Mouse (Mus musculus): ENCODE measurements around the gene Nif3l1. TPM values are rescaled to one million over a fixed set of nuclear protein-coding genes. Genes with fewer than 3 reads are reported as not detected.

Nif3l1 gene
- total and polyA plus RNA-seq, 2 experiments from 2014 or later: 28.7 to 39.1 TPM

DNA sequence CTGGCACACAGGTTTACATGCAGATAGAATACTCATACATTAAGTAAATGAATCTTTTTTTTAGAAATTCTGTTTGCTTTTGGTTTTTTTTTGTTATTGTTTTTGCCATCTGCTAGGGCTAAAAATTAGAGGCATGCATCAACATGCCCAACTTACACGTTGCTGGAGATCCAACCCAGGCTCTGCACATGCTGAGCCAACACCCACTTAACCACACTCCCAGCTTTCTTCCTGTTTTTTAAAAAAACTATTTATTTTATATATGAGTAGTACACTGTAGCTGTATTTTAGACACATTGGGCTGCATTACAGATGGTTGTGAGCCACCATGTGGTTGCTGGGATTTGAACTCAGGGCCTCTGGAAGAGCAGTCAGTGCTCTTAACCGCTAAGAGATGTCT, 28.9 kb upstream of the Nif3l1 start:
- 88% methylated on average over 2 of the region's 2 CpGs for WGBS
- Histone ChIP-seq H3K27ac (ENCODE audit: low read depth, low read length) (no peak overlapping the region), H3K9me3 (ENCODE audit: low read length) (no peaks in the 10 kb centered on the region), H3K36me3 (ENCODE audit: insufficient read depth, low read length) (peaks cover 64% of the 10 kb centered on the region), H3K4me3 (ENCODE audit: low read depth, low read length) (no peak overlapping the region), H3K4me1 (ENCODE audit: insufficient read depth, low read length) (no peaks in the 10 kb centered on the region), H3K4me2 (ENCODE audit: low read depth, low read length, poor library complexity, severe bottlenecking) (no peak overlapping the region), H3K27me3 (ENCODE audit: insufficient read depth, low read length) (no peaks in the 10 kb centered on the region), H3K9ac (replicated peaks; ENCODE audit: low read length, poor library complexity, severe bottlenecking) (no peak overlapping the region)
- no peak for TF ChIP-seq CTCF (IDR thresholded peaks at IDR 0.05)
- DNase-seq (ENCODE audit: low spot score) (no peak), ATAC-seq (ENCODE audit: low FRiP score) (no peak)

- 79% methylated on average over 10 of the region's 10 CpGs for WGBS
- ATAC-seq (ENCODE audit: low FRiP score): no peak
- no peaks in the 10 kb centered on the region; the same call in 1 of the 2 replicates for H3K4me1 ChIP-seq (ENCODE audit: insufficient read depth, low read length)
- DNase-seq (ENCODE audit: low spot score): no peak
- TF ChIP-seq CTCF (IDR thresholded peaks at IDR 0.05): no peak
- no peak overlapping the region for H3K27ac ChIP-seq (ENCODE audit: low read depth, low read length)
- no peak overlapping the region for H3K4me2 ChIP-seq (ENCODE audit: low read depth, low read length, poor library complexity, severe bottlenecking)
- no peak overlapping the region for H3K9ac ChIP-seq (replicated peaks; ENCODE audit: low read length, poor library complexity, severe bottlenecking)
- H3K36me3 ChIP-seq (ENCODE audit: insufficient read depth, low read length): peaks cover 35% of the 10 kb centered on the region
- H3K4me3 ChIP-seq (ENCODE audit: low read depth, low read length): no peak overlapping the region
- no peaks in the 10 kb centered on the region for H3K27me3 ChIP-seq (ENCODE audit: insufficient read depth, low read length)
- no peaks in the 10 kb centered on the region for H3K9me3 ChIP-seq (ENCODE audit: low read length)
These were observed 24.9 kb upstream of the Nif3l1 start for GRCm38 (mm10) chr1:58420032-58420431.

GRCm38 (mm10) chr1:58420961-58421360, 24.0 kb upstream of the Nif3l1 start:
- DNase-seq (ENCODE audit: low spot score) (no peak), ATAC-seq (ENCODE audit: low FRiP score) (no peak)
- H3K27ac ChIP-seq (ENCODE audit: low read depth, low read length): no peak overlapping the region
- no peaks in the 10 kb centered on the region for H3K27me3 ChIP-seq (ENCODE audit: insufficient read depth, low read length)
- no peak for TF ChIP-seq CTCF (IDR thresholded peaks at IDR 0.05)
- H3K4me1 ChIP-seq (ENCODE audit: insufficient read depth, low read length): no peaks in the 10 kb centered on the region; the same call in 1 of the 2 replicates
- H3K4me3 ChIP-seq (ENCODE audit: low read depth, low read length): no peak overlapping the region
- no peaks in the 10 kb centered on the region for H3K9me3 ChIP-seq (ENCODE audit: low read length)
- WGBS: 59% methylated on average over 7 of the region's 7 CpGs
- peaks cover 29% of the 10 kb centered on the region for H3K36me3 ChIP-seq (ENCODE audit: insufficient read depth, low read length)
- no peak overlapping the region for H3K9ac ChIP-seq (replicated peaks; ENCODE audit: low read length, poor library complexity, severe bottlenecking)
- H3K4me2 ChIP-seq (ENCODE audit: low read depth, low read length, poor library complexity, severe bottlenecking): 0 out of 2 replicates have a peak overlapping the region, but pooled peaks have one; percentile 9

DNA sequence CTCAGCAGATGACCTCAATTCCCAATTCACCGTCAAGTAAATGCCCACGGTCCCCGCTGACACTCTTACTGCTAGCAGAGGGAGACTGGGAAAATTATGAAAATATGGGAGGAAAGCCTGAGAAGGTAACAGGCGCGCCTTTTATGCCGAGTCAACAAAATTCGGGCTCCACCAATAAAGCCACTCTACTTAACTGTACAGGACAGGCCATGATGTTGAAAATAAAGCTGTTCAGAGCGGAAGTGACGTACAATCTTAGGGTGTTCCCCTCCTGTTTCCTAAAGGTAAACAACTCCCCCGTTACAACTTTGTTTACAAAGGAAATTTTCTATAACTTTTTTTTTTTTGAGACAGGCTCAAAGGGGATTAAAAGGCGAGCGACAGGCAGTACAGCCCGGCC, 22.1 kb upstream of the Nif3l1 start:
- no peaks in the 10 kb centered on the region for H3K27me3 ChIP-seq (ENCODE audit: insufficient read depth, low read length)
- H3K4me3 ChIP-seq (ENCODE audit: low read depth, low read length): peak overlapping the region; percentile 96
- peak overlapping the region; percentile 69 for H3K4me2 ChIP-seq (ENCODE audit: low read depth, low read length, poor library complexity, severe bottlenecking)
- H3K36me3 ChIP-seq (ENCODE audit: insufficient read depth, low read length): peaks cover 14% of the 10 kb centered on the region
- WGBS: 5% methylated on average over 13 of the region's 13 CpGs
- H3K9ac ChIP-seq (replicated peaks; ENCODE audit: low read length, poor library complexity, severe bottlenecking): peak overlapping the region; percentile 100
- H3K27ac ChIP-seq (ENCODE audit: low read depth, low read length): peak overlapping the region; percentile 100
- H3K4me1 ChIP-seq (ENCODE audit: insufficient read depth, low read length): no peaks in the 10 kb centered on the region; the same call in 1 of the 2 replicates
- ATAC-seq (ENCODE audit: low FRiP score) (peak; percentile 65), DNase-seq (ENCODE audit: low spot score) (peak; percentile 83)
- no peak for TF ChIP-seq CTCF (IDR thresholded peaks at IDR 0.05)
- no peaks in the 10 kb centered on the region for H3K9me3 ChIP-seq (ENCODE audit: low read length)

- Histone ChIP-seq H3K36me3 (ENCODE audit: insufficient read depth, low read length) (peaks cover 9% of the 10 kb centered on the region), H3K9me3 (ENCODE audit: low read length) (no peaks in the 10 kb centered on the region), H3K27me3 (ENCODE audit: insufficient read depth, low read length) (no peaks in the 10 kb centered on the region), H3K4me1 (ENCODE audit: insufficient read depth, low read length) (no peaks in the 10 kb centered on the region; the same call in 1 of the 2 replicates), H3K27ac (ENCODE audit: low read depth, low read length) (peak within 1 kb of the TSS; percentile 100), H3K9ac (replicated peaks; ENCODE audit: low read length, poor library complexity, severe bottlenecking) (peak within 1 kb of the TSS; percentile 100), H3K4me3 (ENCODE audit: low read depth, low read length) (peak within 1 kb of the TSS; percentile 96), H3K4me2 (ENCODE audit: low read depth, low read length, poor library complexity, severe bottlenecking) (peak within 1 kb of the TSS; percentile 69)
- ATAC-seq (ENCODE audit: low FRiP score): peak; percentile 94
- under 1% methylated on average over 77 of the region's 79 CpGs for WGBS
- DNase-seq (ENCODE audit: low spot score): peak; percentile 96
- TF ChIP-seq CTCF (IDR thresholded peaks at IDR 0.05): no peak
These were observed 21.3 kb upstream of the Nif3l1 start, which contains the start of gene Clk1 for GRCm38 (mm10) chr1:58423371-58424248. Gene Clk1 (minus strand): TSS chr1:58424066.

- no peak for DNase-seq (ENCODE audit: low spot score)
- no peak overlapping the region for H3K4me3 ChIP-seq (ENCODE audit: low read depth, low read length)
- H3K9me3 ChIP-seq (ENCODE audit: low read length): no peaks in the 10 kb centered on the region
- no peak overlapping the region for H3K9ac ChIP-seq (replicated peaks; ENCODE audit: low read length, poor library complexity, severe bottlenecking)
- H3K4me1 ChIP-seq (ENCODE audit: insufficient read depth, low read length): no peaks in the 10 kb centered on the region; the same call in 1 of the 2 replicates
- no peaks in the 10 kb centered on the region for H3K27me3 ChIP-seq (ENCODE audit: insufficient read depth, low read length)
- H3K36me3 ChIP-seq (ENCODE audit: insufficient read depth, low read length): peaks cover 9% of the 10 kb centered on the region
- no peak overlapping the region; the same call in 1 of the 2 replicates for H3K4me2 ChIP-seq (ENCODE audit: low read depth, low read length, poor library complexity, severe bottlenecking)
- no peak for ATAC-seq (ENCODE audit: low FRiP score)
- WGBS: 81% methylated on average over 3 of the region's 3 CpGs
- no peak for TF ChIP-seq CTCF (IDR thresholded peaks at IDR 0.05)
- H3K27ac ChIP-seq (ENCODE audit: low read depth, low read length): no peak overlapping the region
These were observed 20.4 kb upstream of the Nif3l1 start for GRCm38 (mm10) chr1:58424551-58424950.
